Mouse (Mus musculus): ENCODE measurements around the gene Chrnb2. TPM values are rescaled to one million over a fixed set of nuclear protein-coding genes. Genes with fewer than 3 reads are reported as not detected.

Chrnb2 gene
- polyA plus RNA-seq, 1 experiment, result 0.67 TPM

GRCm38 (mm10) chr3:89799476-89799875 lies 35.0 kb upstream of the Chrnb2 start:
- Histone ChIP-seq H3K9ac (ENCODE audit: low read depth, poor library complexity, severe bottlenecking) (peak overlapping the region; percentile 48), H3K27me3 (ENCODE audit: control insufficient read depth, insufficient read depth, low read length, poor library complexity, severe bottlenecking) (no peaks in the 10 kb centered on the region), H3K9me3 (replicated peaks; ENCODE audit: control insufficient read depth, insufficient read depth, low read length, poor library complexity, severe bottlenecking) (no peaks in the 10 kb centered on the region), H3K27ac (ENCODE audit: insufficient read depth, low read length) (peak overlapping the region; percentile 93), H3K4me1 (ENCODE audit: control insufficient read depth, insufficient read depth, low read length) (peaks cover 4% of the 10 kb centered on the region), H3K4me3 (ENCODE audit: low read depth, low read length) (peak overlapping the region; percentile 41), H3K36me3 (ENCODE audit: control insufficient read depth, insufficient read depth, low read length, poor library complexity, severe bottlenecking) (no peaks in the 10 kb centered on the region)
- TF ChIP-seq EP300 (IDR thresholded peaks at IDR 0.05; ENCODE audit: insufficient read depth, low read depth, low read length), result peak; percentile 64; the same call in 1 of the 2 replicates
- no peak for TF ChIP-seq POLR2A (IDR thresholded peaks at IDR 0.05; ENCODE audit: insufficient read depth, low read length)

DNA sequence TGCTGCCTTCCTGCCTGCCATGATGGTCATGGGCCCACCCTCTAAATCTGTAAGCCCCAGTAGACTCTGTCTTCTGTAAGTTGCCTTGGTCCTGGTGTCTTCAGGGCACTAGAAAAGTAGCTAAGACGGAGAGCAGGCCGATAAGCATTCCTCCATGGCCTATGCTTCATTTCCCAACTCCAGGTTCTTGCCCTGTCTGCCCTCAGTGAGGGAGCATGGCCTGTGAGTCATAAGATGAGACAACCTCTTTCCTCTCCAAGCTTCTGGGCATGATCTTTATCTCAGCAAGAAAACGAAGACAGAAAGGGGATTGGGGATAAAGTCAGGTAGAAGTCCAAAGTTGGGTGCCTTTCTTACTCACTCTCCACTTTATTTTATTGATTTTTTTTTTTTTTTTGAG lies 34.1 kb upstream of the Chrnb2 start:
- peak overlapping the region; percentile 93 for H3K27ac ChIP-seq (ENCODE audit: insufficient read depth, low read length)
- no peak for TF ChIP-seq EP300 (IDR thresholded peaks at IDR 0.05; ENCODE audit: insufficient read depth, low read depth, low read length)
- peaks cover 4% of the 10 kb centered on the region for H3K4me1 ChIP-seq (ENCODE audit: control insufficient read depth, insufficient read depth, low read length)
- no peak overlapping the region for H3K4me3 ChIP-seq (ENCODE audit: low read depth, low read length)
- no peaks in the 10 kb centered on the region for H3K36me3 ChIP-seq (ENCODE audit: control insufficient read depth, insufficient read depth, low read length, poor library complexity, severe bottlenecking)
- no peaks in the 10 kb centered on the region for H3K9me3 ChIP-seq (replicated peaks; ENCODE audit: control insufficient read depth, insufficient read depth, low read length, poor library complexity, severe bottlenecking)
- H3K9ac ChIP-seq (ENCODE audit: low read depth, poor library complexity, severe bottlenecking), result no peak overlapping the region
- no peaks in the 10 kb centered on the region for H3K27me3 ChIP-seq (ENCODE audit: control insufficient read depth, insufficient read depth, low read length, poor library complexity, severe bottlenecking)

DNA sequence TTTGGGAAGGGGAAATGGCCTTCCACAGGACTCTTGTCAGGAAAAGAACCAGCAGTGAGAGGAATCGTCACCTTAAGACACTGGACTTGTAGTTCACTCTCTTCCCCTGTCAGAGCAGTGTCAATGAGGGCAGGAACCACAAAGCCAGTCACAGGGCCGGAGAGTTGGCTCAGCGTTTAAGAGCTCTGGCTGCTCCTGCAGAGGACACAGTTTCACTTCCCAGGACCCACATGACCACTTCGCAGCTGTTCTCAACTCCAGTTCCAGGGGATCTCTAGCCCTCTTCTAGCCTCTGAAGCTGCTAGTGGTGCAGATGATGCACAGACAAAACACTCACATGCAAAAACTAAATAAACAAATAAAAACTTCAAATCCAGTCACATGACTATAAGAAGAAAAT lies 31.9 kb upstream of the Chrnb2 start:
- H3K27me3 ChIP-seq (ENCODE audit: control insufficient read depth, insufficient read depth, low read length, poor library complexity, severe bottlenecking), result no peaks in the 10 kb centered on the region
- H3K27ac ChIP-seq (ENCODE audit: insufficient read depth, low read length), result 0 out of 2 replicates have a peak overlapping the region, but pooled peaks have one; percentile 2
- no peak overlapping the region for H3K4me3 ChIP-seq (ENCODE audit: low read depth, low read length)
- H3K9me3 ChIP-seq (replicated peaks; ENCODE audit: control insufficient read depth, insufficient read depth, low read length, poor library complexity, severe bottlenecking), result no peaks in the 10 kb centered on the region
- H3K36me3 ChIP-seq (ENCODE audit: control insufficient read depth, insufficient read depth, low read length, poor library complexity, severe bottlenecking), result no peaks in the 10 kb centered on the region
- TF ChIP-seq CTCF (IDR thresholded peaks at IDR 0.05; ENCODE audit: low read depth, low read length) (no peak), POLR2A (IDR thresholded peaks at IDR 0.05; ENCODE audit: insufficient read depth, low read length) (no peak), EP300 (IDR thresholded peaks at IDR 0.05; ENCODE audit: insufficient read depth, low read depth, low read length) (no peak)
- no peaks in the 10 kb centered on the region for H3K4me1 ChIP-seq (ENCODE audit: control insufficient read depth, insufficient read depth, low read length)
- no peak overlapping the region for H3K9ac ChIP-seq (ENCODE audit: low read depth, poor library complexity, severe bottlenecking)

DNA sequence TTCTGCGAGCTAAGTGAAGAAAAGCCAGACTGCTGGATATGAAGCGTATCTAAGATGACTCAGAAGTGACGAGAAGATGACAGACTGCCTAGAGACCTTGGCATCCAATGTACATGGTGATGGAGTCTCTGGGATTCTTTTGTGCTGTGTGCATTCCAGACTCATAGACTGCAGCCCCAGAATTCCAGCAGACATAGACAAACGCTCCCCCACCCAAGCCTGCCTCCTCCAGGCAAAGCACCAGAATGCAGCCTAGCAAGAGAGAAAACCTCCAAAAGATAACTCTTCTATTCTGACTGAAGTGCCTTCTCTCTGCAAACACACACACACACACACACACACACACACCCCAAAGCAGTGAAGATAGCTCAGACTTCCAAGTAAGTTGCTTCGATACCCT lies 31.3 kb upstream of the Chrnb2 start:
- H3K9ac ChIP-seq (ENCODE audit: low read depth, poor library complexity, severe bottlenecking), result no peak overlapping the region
- H3K4me1 ChIP-seq (ENCODE audit: control insufficient read depth, insufficient read depth, low read length), result no peaks in the 10 kb centered on the region
- TF ChIP-seq CTCF (IDR thresholded peaks at IDR 0.05; ENCODE audit: low read depth, low read length) (peak; percentile 30), POLR2A (IDR thresholded peaks at IDR 0.05; ENCODE audit: insufficient read depth, low read length) (no peak)
- H3K27me3 ChIP-seq (ENCODE audit: control insufficient read depth, insufficient read depth, low read length, poor library complexity, severe bottlenecking), result no peaks in the 10 kb centered on the region
- no peak overlapping the region for H3K4me3 ChIP-seq (ENCODE audit: low read depth, low read length)
- H3K9me3 ChIP-seq (replicated peaks; ENCODE audit: control insufficient read depth, insufficient read depth, low read length, poor library complexity, severe bottlenecking), result no peaks in the 10 kb centered on the region
- H3K36me3 ChIP-seq (ENCODE audit: control insufficient read depth, insufficient read depth, low read length, poor library complexity, severe bottlenecking), result no peaks in the 10 kb centered on the region
- H3K27ac ChIP-seq (ENCODE audit: insufficient read depth, low read length), result 0 out of 2 replicates have a peak overlapping the region, but pooled peaks have one; percentile 2

- H3K36me3 ChIP-seq (ENCODE audit: control insufficient read depth, insufficient read depth, low read length, poor library complexity, severe bottlenecking), result no peaks in the 10 kb centered on the region
- no peaks in the 10 kb centered on the region for H3K9me3 ChIP-seq (replicated peaks; ENCODE audit: control insufficient read depth, insufficient read depth, low read length, poor library complexity, severe bottlenecking)
- H3K27ac ChIP-seq (ENCODE audit: insufficient read depth, low read length), result no peak overlapping the region
- H3K27me3 ChIP-seq (ENCODE audit: control insufficient read depth, insufficient read depth, low read length, poor library complexity, severe bottlenecking), result no peaks in the 10 kb centered on the region
- TF ChIP-seq EP300 (IDR thresholded peaks at IDR 0.05; ENCODE audit: insufficient read depth, low read depth, low read length), result no peak
- TF ChIP-seq CTCF (IDR thresholded peaks at IDR 0.05; ENCODE audit: low read depth, low read length), result peak; percentile 71
- no peaks in the 10 kb centered on the region for H3K4me1 ChIP-seq (ENCODE audit: control insufficient read depth, insufficient read depth, low read length)
- no peak overlapping the region for H3K9ac ChIP-seq (ENCODE audit: low read depth, poor library complexity, severe bottlenecking)
- H3K4me3 ChIP-seq (ENCODE audit: low read depth, low read length), result no peak overlapping the region
These were observed 30.2 kb upstream of the Chrnb2 start for GRCm38 (mm10) chr3:89794616-89795015.

- H3K9me3 ChIP-seq (replicated peaks; ENCODE audit: control insufficient read depth, insufficient read depth, low read length, poor library complexity, severe bottlenecking), result no peaks in the 10 kb centered on the region
- no peak overlapping the region for H3K27ac ChIP-seq (ENCODE audit: insufficient read depth, low read length)
- peaks cover 4% of the 10 kb centered on the region for H3K4me1 ChIP-seq (ENCODE audit: control insufficient read depth, insufficient read depth, low read length)
- H3K36me3 ChIP-seq (ENCODE audit: control insufficient read depth, insufficient read depth, low read length, poor library complexity, severe bottlenecking), result no peaks in the 10 kb centered on the region
- no peaks in the 10 kb centered on the region for H3K27me3 ChIP-seq (ENCODE audit: control insufficient read depth, insufficient read depth, low read length, poor library complexity, severe bottlenecking)
- no peak overlapping the region for H3K9ac ChIP-seq (ENCODE audit: low read depth, poor library complexity, severe bottlenecking)
- peak overlapping the region; percentile 5; the same call in 1 of the 2 replicates for H3K4me3 ChIP-seq (ENCODE audit: low read depth, low read length)
- TF ChIP-seq CTCF (IDR thresholded peaks at IDR 0.05; ENCODE audit: low read depth, low read length) (peak; percentile 20), POLR2A (IDR thresholded peaks at IDR 0.05; ENCODE audit: insufficient read depth, low read length) (no peak), EP300 (IDR thresholded peaks at IDR 0.05; ENCODE audit: insufficient read depth, low read depth, low read length) (0 out of 2 replicates have a peak, but pooled peaks have one; percentile 5)
These were observed 24.4 kb upstream of the Chrnb2 start for GRCm38 (mm10) chr3:89788680-89789352.
